Mouse (Mus musculus) bone marrow macrophage, adult 2 months (primary cell): ENCODE measurements around the gene Plch2. TPM values are rescaled to one million over a fixed set of nuclear protein-coding genes. Genes with fewer than 3 reads are reported as not detected.
A peak's percentile ranks its signal among the peaks of the same experiment; 100 is the strongest.

Experiments used
- H3K27ac ChIP-seq: 2 replicates; pipeline ENCODE4 v1.5.1; 2012; ENCODE audit warnings: low read depth, low read length; ENCODE audit not compliant: insufficient read depth
- H3K4me1 ChIP-seq: 2 replicates; pipeline ENCODE4 v1.6.1; 2012; ENCODE audit warnings: low read length; ENCODE audit not compliant: control insufficient read depth, insufficient read depth
- H3K4me3 ChIP-seq: 2 replicates; pipeline ENCODE4 v1.5.1; 2012; ENCODE audit warnings: mild to moderate bottlenecking, low read length, moderate library complexity; ENCODE audit not compliant: insufficient read depth
- CTCF ChIP-seq: IDR thresholded peaks from 2 replicates; pipeline ENCODE4 v1.5.1; 2012; ENCODE audit warnings: low read depth, mild to moderate bottlenecking, low read length, moderate library complexity
- POLR2A ChIP-seq: IDR thresholded peaks from 2 replicates; pipeline ENCODE4 v1.6.1; 2012; ENCODE audit warnings: mild to moderate bottlenecking, low read depth, low read length, borderline replicate concordance
- polyA plus RNA-seq: library from polyadenylated mRNA; stranded (reverse); fragments of >200 nt; gene quantifications from 2 replicates; pipeline ENCODE4 v1.2.4, GENCODE M21; 2012; ENCODE audit not compliant: missing spikeins, insufficient read depth, insufficient read length

The Plch2 gene
- polyA plus RNA-seq, 1 experiment = not detected

DNA sequence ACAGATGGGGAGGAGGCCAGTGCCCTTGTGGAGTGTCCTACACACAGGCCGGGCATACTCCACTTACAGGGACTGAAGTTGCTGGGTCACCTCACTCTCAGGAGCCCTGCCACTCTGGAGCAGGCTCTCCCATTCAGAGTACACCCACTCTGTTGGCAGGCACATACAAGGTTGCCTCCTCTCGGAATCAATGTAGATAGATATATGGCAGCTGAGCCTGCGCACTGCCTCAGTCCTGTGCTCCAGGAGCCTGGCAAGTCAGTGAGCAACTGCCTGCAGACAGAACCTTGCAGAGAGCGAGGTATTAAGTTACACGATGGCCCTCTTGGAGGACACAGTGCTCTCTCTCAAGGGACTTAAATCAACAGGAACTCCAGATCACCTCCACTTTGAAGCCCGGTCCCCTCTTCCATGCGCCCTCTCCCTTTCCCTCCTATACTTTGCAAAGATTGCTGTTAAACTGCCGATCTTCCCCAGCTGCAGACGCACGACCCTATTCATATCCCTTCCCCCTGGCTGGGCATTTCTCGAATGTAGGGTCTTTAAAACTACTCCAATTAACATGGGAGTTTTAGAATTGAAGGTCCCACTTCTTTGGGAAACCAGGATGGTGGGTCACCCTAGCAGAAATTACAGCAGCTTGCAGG, 93.3 kb downstream of the Plch2 start:
- TF ChIP-seq POLR2A = no peak
- no peak for TF ChIP-seq CTCF
- Histone ChIP-seq H3K4me3 (peak overlapping the region; percentile 27), H3K4me1 (peaks cover 23% of the 10 kb centered on the region), H3K27ac (no peak overlapping the region)

DNA sequence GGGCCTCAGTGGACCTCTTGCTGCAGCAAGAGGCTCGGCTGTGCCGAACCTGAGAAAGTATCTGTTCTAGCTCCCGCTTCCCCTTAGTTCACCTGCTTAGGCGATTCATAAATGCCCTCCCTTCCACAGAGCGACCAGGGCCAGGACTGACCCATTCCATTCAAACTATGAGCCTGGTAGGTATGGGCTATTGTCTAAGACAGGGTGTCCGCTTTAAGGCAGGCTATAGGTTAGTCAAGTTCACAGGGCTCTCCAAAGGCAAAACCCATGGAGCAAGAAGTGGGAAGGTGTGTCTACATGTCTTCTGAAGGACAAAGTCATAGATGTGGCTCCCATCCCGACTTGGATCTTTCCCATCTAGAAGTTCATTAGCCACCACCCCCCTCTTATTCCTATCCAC, 93.9 kb downstream of the Plch2 start:
- TF ChIP-seq POLR2A (no peak), CTCF (no peak)
- no peak overlapping the region for H3K27ac ChIP-seq
- H3K4me1 ChIP-seq = peaks cover 18% of the 10 kb centered on the region
- no peak overlapping the region for H3K4me3 ChIP-seq

DNA sequence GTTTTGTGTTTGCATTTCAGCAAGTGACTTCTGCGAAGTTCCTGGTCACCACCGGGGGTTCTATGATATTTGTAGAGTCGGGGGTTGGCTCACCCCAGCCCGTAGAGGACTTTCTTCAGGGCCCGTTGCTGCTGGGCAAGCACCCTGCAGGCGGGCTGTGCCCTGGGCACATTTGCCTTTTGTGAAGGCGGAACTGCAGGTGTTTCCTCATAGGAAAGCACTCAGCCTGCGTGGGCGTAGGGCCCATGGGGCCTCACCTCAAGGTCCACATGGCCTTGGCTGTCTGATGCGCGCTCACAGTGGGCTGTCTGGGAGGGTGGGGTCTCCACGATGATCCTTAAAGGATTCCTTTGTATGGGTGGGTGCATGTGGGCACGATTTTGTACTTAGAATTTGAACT, 94.7 kb downstream of the Plch2 start:
- H3K27ac ChIP-seq = no peak overlapping the region
- TF ChIP-seq CTCF (no peak), POLR2A (no peak)
- peaks cover 12% of the 10 kb centered on the region for H3K4me1 ChIP-seq
- no peak overlapping the region for H3K4me3 ChIP-seq

DNA sequence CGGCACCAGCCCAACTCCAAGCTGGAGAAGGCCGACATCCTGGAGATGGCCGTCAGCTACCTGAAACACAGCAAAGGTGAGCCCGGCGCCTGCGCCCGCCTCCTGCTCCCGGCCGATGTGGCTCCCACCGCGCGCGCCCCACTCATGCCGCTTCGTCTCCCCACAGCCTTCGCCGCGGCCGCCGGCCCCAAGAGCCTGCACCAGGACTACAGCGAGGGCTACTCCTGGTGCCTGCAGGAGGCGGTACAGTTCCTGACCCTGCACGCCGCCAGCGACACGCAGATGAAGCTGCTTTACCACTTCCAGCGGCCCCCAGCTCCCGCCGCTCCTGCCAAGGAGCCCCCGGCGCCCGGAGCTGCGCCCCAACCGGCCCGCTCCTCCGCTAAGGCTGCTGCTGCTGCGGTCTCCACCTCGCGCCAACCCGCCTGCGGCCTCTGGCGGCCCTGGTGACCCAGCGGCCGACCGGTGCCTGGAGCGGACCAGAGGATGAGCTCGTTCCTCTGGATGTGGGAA, 95.3 kb downstream of the Plch2 start:
- Histone ChIP-seq H3K27ac (no peak overlapping the region), H3K4me3 (peak overlapping the region; percentile 43), H3K4me1 (peaks cover 12% of the 10 kb centered on the region)
- TF ChIP-seq POLR2A = no peak
- TF ChIP-seq CTCF = no peak

DNA sequence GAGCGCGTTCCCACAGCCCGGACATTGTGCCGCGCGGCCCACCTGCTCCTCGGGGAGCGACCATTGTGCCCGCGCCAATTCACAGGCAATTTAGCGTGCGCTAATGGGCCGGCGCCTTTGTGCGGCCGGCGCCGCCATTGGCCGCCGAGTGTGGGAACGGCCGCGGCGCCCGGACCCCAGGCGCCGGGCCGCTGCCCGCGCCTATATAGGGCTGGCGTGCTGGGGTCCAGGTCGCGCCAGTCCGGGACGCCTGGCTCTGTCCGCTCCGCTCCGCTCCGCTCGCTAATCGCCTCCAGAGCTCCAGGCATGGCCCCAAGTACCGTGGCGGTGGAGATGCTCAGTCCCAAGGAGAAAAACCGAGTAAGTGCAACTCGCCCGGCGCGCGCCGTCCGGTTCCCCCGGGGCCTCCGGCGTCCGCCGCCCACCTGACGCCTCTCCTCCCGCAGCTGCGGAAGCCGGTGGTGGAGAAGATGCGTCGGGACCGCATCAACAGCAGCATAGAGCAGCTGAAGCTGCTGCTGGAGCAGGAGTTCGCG, 95.8 kb downstream of the Plch2 start, which contains the start of gene Hes5:
TSS of gene Hes5 (plus strand) at position 234 of the 536 bp plus-strand sequence.
- Histone ChIP-seq H3K27ac (no peak within 1 kb of the TSS), H3K4me3 (peak within 1 kb of the TSS; percentile 43), H3K4me1 (peaks cover 7% of the 10 kb centered on the region)
- TF ChIP-seq CTCF (no peak), POLR2A (no peak)

DNA sequence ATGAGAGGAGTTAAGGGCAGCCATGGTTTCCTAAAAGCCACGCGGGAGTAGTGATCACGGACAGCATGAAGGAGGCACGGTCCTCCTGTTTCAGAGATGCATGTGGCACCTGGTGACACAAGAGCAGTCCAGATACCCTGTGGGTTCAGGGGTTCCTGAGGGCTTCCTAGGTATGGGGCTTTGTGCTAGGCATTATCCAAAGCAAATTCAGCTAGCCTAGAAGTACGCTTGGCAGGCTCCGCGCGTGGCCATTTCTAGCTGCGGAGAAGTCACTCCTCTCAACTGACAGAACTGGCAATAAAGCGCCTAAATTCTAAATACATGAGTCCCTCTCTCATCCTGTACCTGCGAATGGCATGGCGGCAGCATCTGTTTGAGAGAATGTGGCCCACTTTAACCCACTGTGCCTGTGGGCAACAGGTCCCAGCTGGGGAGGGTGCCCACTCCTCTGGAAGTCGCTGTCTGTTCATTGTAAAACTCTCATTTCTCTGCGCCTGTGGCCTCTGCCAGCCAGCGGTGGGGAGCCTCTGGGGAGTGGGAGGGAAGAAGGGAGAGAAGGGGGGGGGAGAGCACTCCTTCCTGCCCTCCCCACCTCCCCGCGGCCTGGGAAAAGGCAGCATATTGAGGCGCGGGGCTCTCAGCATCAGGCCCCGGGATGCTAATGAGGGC, 96.4 kb downstream of the Plch2 start:
- TF ChIP-seq POLR2A (no peak), CTCF (no peak)
- Histone ChIP-seq H3K4me1 (peaks cover 1% of the 10 kb centered on the region; the same call in 1 of the 2 replicates), H3K4me3 (peak overlapping the region; percentile 43; the same call in 1 of the 2 replicates), H3K27ac (no peak overlapping the region)

GRCm38 (mm10) chr4:154958621-154959020, 98.0 kb downstream of the Plch2 start:
- Histone ChIP-seq H3K27ac (no peak overlapping the region), H3K4me1 (no peaks in the 10 kb centered on the region), H3K4me3 (no peak overlapping the region)
- TF ChIP-seq POLR2A (no peak), CTCF (no peak)

GRCm38 (mm10) chr4:154958171-154958570, 98.4 kb downstream of the Plch2 start:
- no peak overlapping the region for H3K4me3 ChIP-seq
- H3K4me1 ChIP-seq = no peaks in the 10 kb centered on the region
- no peak overlapping the region for H3K27ac ChIP-seq
- no peak for TF ChIP-seq CTCF
- no peak for TF ChIP-seq POLR2A

DNA sequence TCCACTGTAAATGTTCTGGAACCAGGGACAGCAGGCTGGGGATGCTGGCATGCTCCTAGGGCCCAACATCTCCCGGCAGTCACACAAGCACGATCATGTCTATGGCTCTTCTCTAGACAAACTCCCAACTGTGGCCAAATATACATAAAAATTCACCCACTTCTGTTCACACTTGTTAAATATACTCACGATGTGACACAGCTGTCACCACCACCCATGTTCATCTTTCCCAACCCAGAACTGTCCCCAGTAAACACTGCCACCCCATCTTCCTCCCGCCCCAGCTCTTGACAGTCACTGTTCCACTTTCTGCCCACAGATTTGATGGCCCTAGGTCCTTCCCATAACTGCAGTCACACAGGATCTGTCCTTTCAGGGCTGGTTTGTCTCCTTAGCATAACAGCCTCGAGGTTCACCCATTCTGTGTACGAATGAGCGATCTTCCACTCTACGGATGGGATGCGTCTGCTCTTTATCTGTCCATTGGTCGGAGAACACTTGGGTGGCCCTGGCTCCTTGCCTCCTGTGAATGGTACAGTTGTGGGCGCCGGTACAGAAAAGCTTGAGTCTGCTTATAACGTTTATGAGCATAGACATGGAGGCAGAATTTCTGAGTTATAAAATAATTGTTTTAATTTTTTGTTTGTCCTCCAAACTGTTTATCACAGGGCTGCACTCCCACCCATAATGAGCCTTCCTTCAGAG, 99.1 kb downstream of the Plch2 start:
- TF ChIP-seq POLR2A (no peak), CTCF (no peak)
- no peak overlapping the region for H3K27ac ChIP-seq
- no peak overlapping the region for H3K4me3 ChIP-seq
- no peaks in the 10 kb centered on the region for H3K4me1 ChIP-seq

DNA sequence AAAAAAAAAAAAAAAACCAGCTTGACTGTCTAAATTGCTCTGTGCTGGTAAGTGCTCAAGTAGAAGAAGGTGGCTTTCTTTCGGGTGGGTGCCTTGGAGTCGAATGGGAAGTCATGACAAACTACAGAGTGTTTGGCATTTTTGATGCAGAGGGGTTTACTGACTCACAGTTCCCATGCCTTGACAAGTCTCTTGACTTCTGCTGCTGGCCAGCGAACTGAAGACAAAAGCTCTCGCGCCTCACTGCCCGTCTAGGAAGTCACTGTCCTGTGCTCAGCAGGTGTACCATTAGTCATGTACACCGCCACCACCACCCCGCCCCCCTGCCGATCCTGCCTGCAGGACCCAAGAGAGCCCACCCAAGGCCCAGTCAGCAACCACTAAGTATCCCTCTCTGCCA, 100.0 kb downstream of the Plch2 start:
- Histone ChIP-seq H3K4me1 (no peaks in the 10 kb centered on the region), H3K27ac (no peak overlapping the region), H3K4me3 (no peak overlapping the region)
- TF ChIP-seq CTCF (no peak), POLR2A (no peak)
